Comparison of ENCODE assay signal across 22 mouse cellular contexts in the genomic region with DNA sequence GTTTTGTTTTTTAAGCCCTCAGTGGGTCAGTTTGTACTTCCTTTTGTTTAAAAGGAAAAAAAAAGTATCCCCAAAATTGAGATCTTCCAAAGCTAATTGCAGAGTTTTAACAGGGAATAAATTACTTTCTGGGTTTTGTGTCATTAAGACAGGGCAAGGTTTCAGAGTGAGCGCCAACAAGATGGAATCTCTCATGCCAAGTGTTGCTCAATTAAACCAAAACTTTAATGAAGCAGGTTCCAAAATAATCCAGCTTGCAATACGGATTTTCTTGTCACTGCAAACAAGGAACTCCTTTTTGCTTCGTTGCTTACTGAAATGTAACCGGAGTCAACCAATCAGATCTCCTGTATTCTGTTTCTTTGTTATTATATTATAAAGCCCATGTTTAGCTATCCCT.
DNase-seq lines count a peak whose midpoint lies in the region; ATAC-seq and TF ChIP-seq lines count a peak whose summit lies in the region.
"Had no signal": no experiment of that assay in that cellular context is flagged by ENCODE, and none has a peak within 500 bp of the region (broad histone marks: within the 10 kb centered on the region; RNA-seq: fewer than 3 reads in every experiment).

No protein-coding gene starts in this region.

- TF ChIP-seq CTCF in brain, embryonic 14.5 days (IDR thresholded peaks at IDR 0.05; ENCODE audit: borderline replicate concordance, extremely low read depth, insufficient read depth, insufficient read length), result no peak
- TF ChIP-seq CTCF in heart, adult 2 months (IDR thresholded peaks at IDR 0.05), result no peak

- H3K27ac ChIP-seq in forebrain, embryonic 14.5 days (ENCODE audit: low read depth, low read length), result no peak overlapping the region
- H3K27ac ChIP-seq in forebrain, embryonic 11.5 days (ENCODE audit: low read depth, low read length), result no peak overlapping the region
- no peak overlapping the region for H3K27ac ChIP-seq in forebrain, embryonic 16.5 days (ENCODE audit: low read length)
- H3K27ac ChIP-seq in heart, adult 2 months, result no peak overlapping the region
- H3K27ac ChIP-seq: embryonic facial prominence, embryonic 13.5 days; embryonic facial prominence, embryonic 15.5 days; gastrocnemius, adult 2 months had no signal

- intact Hi-C loops in heart, adult 2 months (cut with DNase I), result no loop called here

- H3K27me3 ChIP-seq in forebrain, embryonic 14.5 days (replicated peaks; ENCODE audit: control insufficient read depth, insufficient read depth, low read length), result no peaks in the 10 kb centered on the region
- H3K27me3 ChIP-seq in forebrain, embryonic 11.5 days (ENCODE audit: control insufficient read depth, insufficient read depth, low read length), result peaks cover 9% of the 10 kb centered on the region
- H3K27me3 ChIP-seq in forebrain, embryonic 16.5 days (replicated peaks; ENCODE audit: control insufficient read depth, insufficient read depth, low read length), result 0 out of 2 replicates have a peak, but pooled peaks cover under 1% of the 10 kb centered on the region
- no peaks in the 10 kb centered on the region for H3K27me3 ChIP-seq in heart, adult 2 months (ENCODE audit: control insufficient read depth, insufficient read depth, low read length)
- H3K27me3 ChIP-seq: embryonic facial prominence, embryonic 13.5 days; embryonic facial prominence, embryonic 15.5 days had no signal

- H3K4me3 ChIP-seq in forebrain, embryonic 14.5 days (ENCODE audit: low read depth, low read length), result no peak overlapping the region
- no peak overlapping the region for H3K4me3 ChIP-seq in forebrain, embryonic 11.5 days (ENCODE audit: low read depth, low read length)
- H3K4me3 ChIP-seq in forebrain, embryonic 16.5 days (replicated peaks; ENCODE audit: low read length), result no peak overlapping the region
- H3K4me3 ChIP-seq in heart, adult 2 months, result no peak overlapping the region
- H3K4me3 ChIP-seq: embryonic facial prominence, embryonic 13.5 days; embryonic facial prominence, embryonic 15.5 days; erythroblast, embryonic 14.5 days; gastrocnemius, adult 2 months had no signal

- no peak for TF ChIP-seq POLR2A in brain, embryonic 14.5 days (IDR thresholded peaks at IDR 0.05; ENCODE audit: borderline replicate concordance, extremely low read depth, insufficient read depth, insufficient read length, poor library complexity, severe bottlenecking)
- no peak for TF ChIP-seq POLR2A in heart, adult 2 months (IDR thresholded peaks at IDR 0.05; ENCODE audit: insufficient read depth, low read depth, low read length)

- H3K9ac ChIP-seq in forebrain, embryonic 14.5 days (ENCODE audit: low read length), result no peak overlapping the region
- H3K9ac ChIP-seq in forebrain, embryonic 11.5 days (ENCODE audit: low read length), result no peak overlapping the region
- no peak overlapping the region for H3K9ac ChIP-seq in forebrain, embryonic 16.5 days (replicated peaks; ENCODE audit: low read depth, low read length)
- no peak overlapping the region for H3K9ac ChIP-seq in heart, adult 2 months (ENCODE audit: low read depth, low read length)
- H3K9ac ChIP-seq: embryonic facial prominence, embryonic 13.5 days; embryonic facial prominence, embryonic 15.5 days had no signal

- TF ChIP-seq EP300 in heart, adult 2 months (IDR thresholded peaks at IDR 0.05; ENCODE audit: insufficient read depth, low read depth, low read length), result no peak

- H3K79me2 ChIP-seq in heart, adult 2 months (replicated peaks; ENCODE audit: control insufficient read depth, insufficient read depth, low read length), result no peaks in the 10 kb centered on the region

- H3K4me1 ChIP-seq in forebrain, embryonic 14.5 days (ENCODE audit: control insufficient read depth, insufficient read depth, low read length), result peaks cover 8% of the 10 kb centered on the region; the same call in 1 of the 2 replicates
- 0 out of 2 replicates have a peak, but pooled peaks cover 4% of the 10 kb centered on the region for H3K4me1 ChIP-seq in forebrain, embryonic 11.5 days (replicated peaks; ENCODE audit: control insufficient read depth, insufficient read depth, low read length)
- H3K4me1 ChIP-seq in forebrain, embryonic 16.5 days (replicated peaks; ENCODE audit: control insufficient read depth, insufficient read depth, low read length), result peaks cover 10% of the 10 kb centered on the region
- no peaks in the 10 kb centered on the region for H3K4me1 ChIP-seq in heart, adult 2 months (ENCODE audit: control insufficient read depth, insufficient read depth, low read length)

- no peaks in the 10 kb centered on the region for H3K9me3 ChIP-seq in forebrain, embryonic 14.5 days (replicated peaks; ENCODE audit: control insufficient read depth, low read length)
- H3K9me3 ChIP-seq in forebrain, embryonic 11.5 days (ENCODE audit: control insufficient read depth, low read length), result no peaks in the 10 kb centered on the region
- H3K9me3 ChIP-seq in forebrain, embryonic 16.5 days (ENCODE audit: control insufficient read depth, low read length), result no peaks in the 10 kb centered on the region
- H3K9me3 ChIP-seq: embryonic facial prominence, embryonic 13.5 days; embryonic facial prominence, embryonic 15.5 days had no signal

- 0 out of 2 replicates have a peak, but pooled peaks have one; percentile 40 for ATAC-seq in forebrain, embryonic 14.5 days
- ATAC-seq in forebrain, embryonic 11.5 days (replicated peaks; ENCODE audit: low FRiP score), result no peak
- peak; percentile 34; the same call in 1 of the 2 replicates for ATAC-seq in frontal cortex, adult (ENCODE audit: low TSS enrichment)
- peak; percentile 56; the same call in 1 of the 2 replicates for ATAC-seq in forebrain, embryonic 16.5 days

- 22% methylated on average over 4 of the region's 4 CpGs for WGBS in forebrain, embryonic 14.5 days
- WGBS in forebrain, embryonic 11.5 days, result 62% methylated on average over 4 of the region's 4 CpGs
- WGBS in forebrain, embryonic 16.5 days, result 19% methylated on average over 4 of the region's 4 CpGs
- 82% methylated on average over 4 of the region's 4 CpGs for WGBS in heart, adult 2 months

- H3K36me3 ChIP-seq in forebrain, embryonic 14.5 days (ENCODE audit: control insufficient read depth, insufficient read depth, low read length), result no peaks in the 10 kb centered on the region
- H3K36me3 ChIP-seq in forebrain, embryonic 11.5 days (ENCODE audit: control insufficient read depth, insufficient read depth, low read length), result no peaks in the 10 kb centered on the region
- H3K36me3 ChIP-seq in forebrain, embryonic 16.5 days (ENCODE audit: control insufficient read depth, insufficient read depth), result no peaks in the 10 kb centered on the region
- H3K36me3 ChIP-seq in heart, adult 2 months (ENCODE audit: control insufficient read depth, insufficient read depth, low read length), result no peaks in the 10 kb centered on the region
- H3K36me3 ChIP-seq: embryonic facial prominence, embryonic 13.5 days; embryonic facial prominence, embryonic 15.5 days had no signal

- peak; percentile 73 for DNase-seq in forebrain, embryonic 14.5 days (ENCODE audit: low spot score)
- no peak for DNase-seq in forebrain, embryonic 11.5 days (ENCODE audit: low spot score)
- DNase-seq in frontal cortex, postnatal 36 days (ENCODE audit: low spot score in 2 of 2), result no peak
- peak; percentile 82 for DNase-seq in brain, embryonic 14.5 days (ENCODE audit: low read depth)
- no peak for DNase-seq in heart, adult 2 months
- DNase-seq in c-Kit-positive CD71-positive TER-119-positive erythroid progenitor cells, embryonic 14.5 days (ENCODE audit: low spot score), result no peak
- DNase-seq: adrenal gland, adult 2 months; adrenal gland, postnatal 10 days; adrenal gland, postnatal 25 days; cerebellum, adult 11 months; cerebellum, adult 18-20 months; cerebellum, adult 8-10 months; cerebellum, adult 9-11 months; cerebellum, postnatal 14 days; cerebellum, postnatal 36 days; embryo, embryonic 11 days; gastrocnemius, adult 2 months had no signal

- no peak overlapping the region for H3K4me2 ChIP-seq in forebrain, embryonic 14.5 days (ENCODE audit: low read length)
- H3K4me2 ChIP-seq in forebrain, embryonic 11.5 days (ENCODE audit: low read depth, low read length, severe bottlenecking), result no peak overlapping the region
- no peak overlapping the region for H3K4me2 ChIP-seq in forebrain, embryonic 16.5 days (ENCODE audit: low read length)
- H3K4me2 ChIP-seq: embryonic facial prominence, embryonic 13.5 days; embryonic facial prominence, embryonic 15.5 days had no signal

Comparison
In these comparisons a context has a peak if more than half of its experiments do, and no peak if none do; other contexts are left out.
1. DNase-seq: peak in forebrain, embryonic 14.5 days (single experiment) and brain, embryonic 14.5 days (single experiment); none in forebrain, embryonic 11.5 days (single experiment), frontal cortex, postnatal 36 days (0 of 2), heart, adult 2 months (0 of 2) and c-Kit-positive CD71-positive TER-119-positive erythroid progenitor cells, embryonic 14.5 days (single experiment).